Mouse (Mus musculus): ENCODE measurements at regions not wholly inside any gene's neighbourhood (a gene's known extent, or its start where the extent isn't known, plus 50 kb on each side); places are given as distances from the start of the nearest gene placed in this dataset.
A peak's percentile ranks its signal among the peaks of the same experiment; 100 is the strongest.

GRCm38 (mm10) chr12:47202936-47203335 lies 384.2 kb upstream of the Nova1 start:
- Histone ChIP-seq H3K4me2 (ENCODE audit: low read depth, low read length, poor library complexity, severe bottlenecking) (no peak overlapping the region), H3K9ac (replicated peaks; ENCODE audit: low read length, poor library complexity, severe bottlenecking) (no peak overlapping the region), H3K9me3 (ENCODE audit: low read length) (no peaks in the 10 kb centered on the region), H3K27ac (ENCODE audit: low read depth, low read length) (no peak overlapping the region), H3K4me3 (ENCODE audit: low read depth, low read length) (no peak overlapping the region), H3K27me3 (ENCODE audit: insufficient read depth, low read length) (no peaks in the 10 kb centered on the region), H3K36me3 (ENCODE audit: insufficient read depth, low read length) (no peaks in the 10 kb centered on the region), H3K4me1 (ENCODE audit: insufficient read depth, low read length) (no peaks in the 10 kb centered on the region)
- TF ChIP-seq CTCF (IDR thresholded peaks at IDR 0.05) = no peak
- peak; percentile 71 for DNase-seq (ENCODE audit: low spot score)
- ATAC-seq (ENCODE audit: low FRiP score) = no peak; the same call in 1 of the 2 replicates
- 67% methylated on average over 1 of the region's 1 CpGs for WGBS

DNA sequence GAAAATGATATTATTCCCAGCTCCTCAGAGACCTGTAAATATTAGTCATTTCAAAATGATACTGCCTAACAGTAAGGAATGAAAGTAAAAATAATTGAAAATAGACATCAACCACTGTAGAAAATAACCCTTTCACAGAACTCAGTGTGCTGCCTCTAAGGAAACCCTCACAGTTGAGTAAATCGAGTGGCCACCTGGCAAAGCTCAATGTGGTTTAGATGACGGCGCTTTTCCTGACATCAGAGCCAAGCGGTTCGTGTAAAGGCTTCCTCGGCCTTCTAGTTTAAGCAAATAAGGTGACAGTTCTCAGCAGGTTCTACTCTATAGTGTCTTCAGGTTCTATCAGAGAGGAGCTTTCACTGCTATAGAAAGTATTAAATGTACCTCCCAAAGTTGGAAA lies 379.9 kb upstream of the Nova1 start:
- no peaks in the 10 kb centered on the region for H3K36me3 ChIP-seq (ENCODE audit: insufficient read depth, low read length)
- no peaks in the 10 kb centered on the region for H3K27me3 ChIP-seq (ENCODE audit: insufficient read depth, low read length)
- DNase-seq (ENCODE audit: low spot score) (no peak), ATAC-seq (ENCODE audit: low FRiP score) (no peak)
- no peak overlapping the region for H3K4me2 ChIP-seq (ENCODE audit: low read depth, low read length, poor library complexity, severe bottlenecking)
- no peak overlapping the region for H3K27ac ChIP-seq (ENCODE audit: low read depth, low read length)
- WGBS = 78% methylated on average over 6 of the region's 6 CpGs
- no peaks in the 10 kb centered on the region for H3K4me1 ChIP-seq (ENCODE audit: insufficient read depth, low read length)
- H3K4me3 ChIP-seq (ENCODE audit: low read depth, low read length) = no peak overlapping the region
- H3K9ac ChIP-seq (replicated peaks; ENCODE audit: low read length, poor library complexity, severe bottlenecking) = no peak overlapping the region
- H3K9me3 ChIP-seq (ENCODE audit: low read length) = no peaks in the 10 kb centered on the region
- TF ChIP-seq CTCF (IDR thresholded peaks at IDR 0.05) = no peak

- Histone ChIP-seq H3K27ac (ENCODE audit: low read depth, low read length) (peak overlapping the region; percentile 71), H3K9ac (replicated peaks; ENCODE audit: low read length, poor library complexity, severe bottlenecking) (0 out of 2 replicates have a peak overlapping the region, but pooled peaks have one; percentile 1), H3K4me2 (ENCODE audit: low read depth, low read length, poor library complexity, severe bottlenecking) (peak overlapping the region; percentile 40; the same call in 1 of the 2 replicates), H3K27me3 (ENCODE audit: insufficient read depth, low read length) (no peaks in the 10 kb centered on the region), H3K36me3 (ENCODE audit: insufficient read depth, low read length) (no peaks in the 10 kb centered on the region), H3K4me1 (ENCODE audit: insufficient read depth, low read length) (0 out of 2 replicates have a peak, but pooled peaks cover 2% of the 10 kb centered on the region), H3K4me3 (ENCODE audit: low read depth, low read length) (peak overlapping the region; percentile 22), H3K9me3 (ENCODE audit: low read length) (no peaks in the 10 kb centered on the region)
- 36% methylated on average over 8 of the region's 8 CpGs for WGBS
- DNase-seq (ENCODE audit: low spot score) = peak; percentile 81
- ATAC-seq (ENCODE audit: low FRiP score) = peak; percentile 73
- TF ChIP-seq CTCF (IDR thresholded peaks at IDR 0.05) = no peak
These were observed 346.0 kb upstream of the Nova1 start for GRCm38 (mm10) chr12:47164736-47165135.

- DNase-seq (ENCODE audit: low spot score) (peak; percentile 94), ATAC-seq (ENCODE audit: low FRiP score) (peak; percentile 92)
- Histone ChIP-seq H3K4me3 (ENCODE audit: low read depth, low read length) (peak overlapping the region; percentile 22), H3K4me1 (ENCODE audit: insufficient read depth, low read length) (0 out of 2 replicates have a peak, but pooled peaks cover 2% of the 10 kb centered on the region), H3K27ac (ENCODE audit: low read depth, low read length) (peak overlapping the region; percentile 71), H3K36me3 (ENCODE audit: insufficient read depth, low read length) (no peaks in the 10 kb centered on the region), H3K27me3 (ENCODE audit: insufficient read depth, low read length) (no peaks in the 10 kb centered on the region), H3K9ac (replicated peaks; ENCODE audit: low read length, poor library complexity, severe bottlenecking) (peak overlapping the region; percentile 44), H3K9me3 (ENCODE audit: low read length) (no peaks in the 10 kb centered on the region), H3K4me2 (ENCODE audit: low read depth, low read length, poor library complexity, severe bottlenecking) (peak overlapping the region; percentile 40)
- peak; percentile 47 for TF ChIP-seq CTCF (IDR thresholded peaks at IDR 0.05)
- 16% methylated on average over 15 of the region's 15 CpGs for WGBS
These were observed 345.4 kb upstream of the Nova1 start for GRCm38 (mm10) chr12:47164031-47164717.

DNA sequence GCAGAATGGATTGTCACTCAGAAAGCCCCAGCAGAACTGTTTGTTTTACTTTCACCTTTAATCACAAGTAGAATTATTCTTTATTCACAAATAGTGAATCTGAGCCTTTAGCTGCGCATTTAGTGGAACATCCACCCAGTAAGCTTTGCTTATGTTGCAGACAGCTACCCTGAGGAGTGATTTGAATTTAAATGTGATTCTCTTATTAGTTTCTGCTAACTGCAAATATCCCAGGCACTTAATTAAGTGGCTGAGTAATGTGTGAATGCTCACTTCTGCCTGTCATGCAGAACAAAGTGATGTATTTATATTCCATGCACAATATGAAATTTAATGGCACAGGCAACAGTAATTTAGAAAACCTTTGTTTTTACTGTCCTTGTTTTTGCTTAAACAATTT lies 344.4 kb upstream of the Nova1 start:
- 0 out of 2 replicates have a peak, but pooled peaks cover 2% of the 10 kb centered on the region for H3K4me1 ChIP-seq (ENCODE audit: insufficient read depth, low read length)
- H3K27me3 ChIP-seq (ENCODE audit: insufficient read depth, low read length) = no peaks in the 10 kb centered on the region
- ATAC-seq (ENCODE audit: low FRiP score) = no peak
- 9% methylated on average over 1 of the region's 1 CpGs for WGBS
- peak; percentile 45 for DNase-seq (ENCODE audit: low spot score)
- H3K9ac ChIP-seq (replicated peaks; ENCODE audit: low read length, poor library complexity, severe bottlenecking) = peak overlapping the region; percentile 42; the same call in 1 of the 2 replicates
- no peak for TF ChIP-seq CTCF (IDR thresholded peaks at IDR 0.05)
- H3K4me2 ChIP-seq (ENCODE audit: low read depth, low read length, poor library complexity, severe bottlenecking) = no peak overlapping the region
- peak overlapping the region; percentile 38 for H3K27ac ChIP-seq (ENCODE audit: low read depth, low read length)
- no peaks in the 10 kb centered on the region for H3K36me3 ChIP-seq (ENCODE audit: insufficient read depth, low read length)
- no peak overlapping the region for H3K4me3 ChIP-seq (ENCODE audit: low read depth, low read length)
- H3K9me3 ChIP-seq (ENCODE audit: low read length) = no peaks in the 10 kb centered on the region

GRCm38 (mm10) chr12:47162624-47163151 lies 344.0 kb upstream of the Nova1 start:
- H3K27me3 ChIP-seq (ENCODE audit: insufficient read depth, low read length) = no peaks in the 10 kb centered on the region
- H3K9me3 ChIP-seq (ENCODE audit: low read length) = no peaks in the 10 kb centered on the region
- no peak overlapping the region for H3K4me3 ChIP-seq (ENCODE audit: low read depth, low read length)
- H3K27ac ChIP-seq (ENCODE audit: low read depth, low read length) = peak overlapping the region; percentile 38
- 0 out of 2 replicates have a peak, but pooled peaks cover 2% of the 10 kb centered on the region for H3K4me1 ChIP-seq (ENCODE audit: insufficient read depth, low read length)
- 0 out of 2 replicates have a peak overlapping the region, but pooled peaks have one; percentile 20 for H3K4me2 ChIP-seq (ENCODE audit: low read depth, low read length, poor library complexity, severe bottlenecking)
- no peaks in the 10 kb centered on the region for H3K36me3 ChIP-seq (ENCODE audit: insufficient read depth, low read length)
- peak overlapping the region; percentile 42; the same call in 1 of the 2 replicates for H3K9ac ChIP-seq (replicated peaks; ENCODE audit: low read length, poor library complexity, severe bottlenecking)
- DNase-seq (ENCODE audit: low spot score) = peak; percentile 35
- ATAC-seq (ENCODE audit: low FRiP score) = no peak
- TF ChIP-seq CTCF (IDR thresholded peaks at IDR 0.05) = no peak
- WGBS = 18% methylated on average over 6 of the region's 6 CpGs
